Mouse (Mus musculus): ENCODE measurements around the gene Ifitm2. TPM values are rescaled to one million over a fixed set of nuclear protein-coding genes. Genes with fewer than 3 reads are reported as not detected.

The Ifitm2 gene
- polyA plus RNA-seq, 1 experiment: 363 TPM

DNA sequence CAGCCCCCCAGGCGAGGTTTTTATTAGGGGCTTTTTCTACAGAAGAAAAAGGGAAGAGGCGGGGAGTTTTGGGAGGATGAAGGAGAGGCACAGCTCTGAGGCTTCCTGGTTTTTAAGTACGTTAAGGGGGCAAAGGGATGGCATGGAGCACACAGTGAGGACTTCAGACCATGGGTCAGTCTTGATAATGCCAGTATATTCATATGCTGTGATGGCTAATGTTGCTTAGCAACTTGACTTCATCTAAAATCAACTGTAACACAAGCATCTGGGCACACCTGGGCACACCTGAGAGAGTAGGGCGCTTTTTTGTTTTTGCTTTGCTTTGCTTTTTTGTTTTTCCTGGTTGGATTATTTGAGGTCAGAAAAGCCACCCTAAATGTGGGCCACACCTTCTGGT is 11.1 kb upstream of the Ifitm2 start, which contains the start of gene Ifitm1:
TSS of gene Ifitm1 (plus strand) at position 301 of the 400 bp plus-strand sequence.
- peak within 1 kb of the TSS; percentile 41 for H3K4me3 ChIP-seq (ENCODE audit: low read depth, low read length)
- TF ChIP-seq CTCF (IDR thresholded peaks at IDR 0.05; ENCODE audit: extremely low read depth, insufficient read length, insufficient replicate concordance, low read depth, low read length) (no peak), POLR2A (IDR thresholded peaks at IDR 0.05; ENCODE audit: low read depth, low read length) (no peak)
- peaks cover 3% of the 10 kb centered on the region for H3K4me1 ChIP-seq (ENCODE audit: control insufficient read depth, insufficient read depth, insufficient read length, low read length)
- no peaks in the 10 kb centered on the region for H3K27me3 ChIP-seq (ENCODE audit: control insufficient read depth, insufficient read depth, low read length)
- H3K27ac ChIP-seq (ENCODE audit: insufficient read depth, low read depth, low read length): 0 out of 2 replicates have a peak within 1 kb of the TSS, but pooled peaks have one; percentile 79
- WGBS: 89% methylated on average over 4 of the region's 4 CpGs
- no peaks in the 10 kb centered on the region for H3K36me3 ChIP-seq (ENCODE audit: control insufficient read depth, insufficient read depth, low read length)

DNA sequence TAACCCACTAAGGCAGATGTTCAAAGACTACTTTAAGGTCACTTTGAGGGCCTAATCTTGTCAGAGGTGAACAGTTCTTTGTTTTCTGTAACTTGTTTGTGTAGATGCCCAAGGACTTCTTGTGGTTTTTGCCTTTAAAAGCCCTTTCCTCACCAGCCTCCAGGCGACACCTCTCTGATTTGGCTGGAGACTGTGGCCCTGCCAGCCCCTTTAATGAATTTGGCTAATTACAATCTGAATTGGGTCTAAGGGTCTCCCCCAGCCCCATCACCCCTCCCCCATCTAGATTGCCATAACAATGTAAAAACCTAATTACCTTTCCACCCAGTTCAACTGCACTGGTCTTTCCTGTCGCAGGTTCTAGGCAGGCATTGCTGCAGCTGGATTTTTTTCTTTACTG is 6.9 kb upstream of the Ifitm2 start:
- no peaks in the 10 kb centered on the region for H3K4me1 ChIP-seq (ENCODE audit: control insufficient read depth, insufficient read depth, insufficient read length, low read length)
- H3K27ac ChIP-seq (ENCODE audit: insufficient read depth, low read depth, low read length): no peak overlapping the region
- 97% methylated on average over 2 of the region's 2 CpGs for WGBS
- H3K36me3 ChIP-seq (ENCODE audit: control insufficient read depth, insufficient read depth, low read length): no peaks in the 10 kb centered on the region
- no peaks in the 10 kb centered on the region for H3K27me3 ChIP-seq (ENCODE audit: control insufficient read depth, insufficient read depth, low read length)
- no peak for TF ChIP-seq CTCF (IDR thresholded peaks at IDR 0.05; ENCODE audit: extremely low read depth, insufficient read length, insufficient replicate concordance, low read depth, low read length)
- H3K4me3 ChIP-seq (ENCODE audit: low read depth, low read length): no peak overlapping the region

DNA sequence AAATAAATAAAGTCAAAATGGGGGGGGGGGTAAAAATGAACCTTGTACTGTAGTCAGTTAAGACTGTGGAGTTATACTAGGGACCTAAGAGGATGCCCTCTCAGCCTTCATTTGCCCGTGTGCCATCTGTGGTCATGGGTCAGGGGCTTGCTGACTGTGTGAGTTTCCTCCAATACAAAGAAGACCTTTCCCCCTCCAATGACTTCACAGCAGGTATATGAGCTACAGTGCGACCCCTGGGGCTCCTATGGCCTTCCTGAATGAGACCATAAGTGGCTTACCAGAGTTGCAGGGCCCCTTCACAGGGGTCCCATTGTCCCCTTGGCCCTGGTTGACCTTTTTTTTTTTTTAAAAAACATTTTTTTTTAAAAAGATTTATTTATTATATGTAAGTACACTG is 5.6 kb upstream of the Ifitm2 start:
- H3K4me3 ChIP-seq (ENCODE audit: low read depth, low read length): no peak overlapping the region
- TF ChIP-seq CTCF (IDR thresholded peaks at IDR 0.05; ENCODE audit: extremely low read depth, insufficient read length, insufficient replicate concordance, low read depth, low read length) (no peak), POLR2A (IDR thresholded peaks at IDR 0.05; ENCODE audit: low read depth, low read length) (no peak)
- 95% methylated on average over 2 of the region's 2 CpGs for WGBS

DNA sequence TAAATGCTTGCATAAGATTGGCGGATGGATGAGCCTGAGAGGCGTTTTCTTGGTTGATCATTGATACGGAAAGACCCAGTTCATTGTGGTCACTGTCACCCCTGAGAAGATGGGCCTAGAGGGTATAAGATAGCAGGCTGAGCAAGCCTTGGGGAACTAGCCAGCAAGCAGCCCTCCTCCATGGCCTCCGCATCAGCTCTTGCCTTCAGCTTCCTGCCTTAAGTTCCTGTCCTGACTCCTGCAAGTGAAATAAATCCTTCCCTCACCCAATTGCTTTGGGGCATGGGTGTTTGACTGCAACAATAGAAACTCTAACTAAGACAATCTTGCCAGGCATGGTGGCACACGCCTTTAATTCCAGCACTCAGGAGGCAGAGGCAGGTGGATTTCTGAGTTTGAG is 4.2 kb upstream of the Ifitm2 start:
- 90% methylated on average over 5 of the region's 5 CpGs for WGBS
- Histone ChIP-seq H3K27ac (ENCODE audit: insufficient read depth, low read depth, low read length) (no peak overlapping the region), H3K36me3 (ENCODE audit: control insufficient read depth, insufficient read depth, low read length) (no peaks in the 10 kb centered on the region), H3K4me1 (ENCODE audit: control insufficient read depth, insufficient read depth, insufficient read length, low read length) (no peaks in the 10 kb centered on the region; the same call in 1 of the 2 replicates), H3K4me3 (ENCODE audit: low read depth, low read length) (no peak overlapping the region), H3K27me3 (ENCODE audit: control insufficient read depth, insufficient read depth, low read length) (no peaks in the 10 kb centered on the region)
- no peak for TF ChIP-seq CTCF (IDR thresholded peaks at IDR 0.05; ENCODE audit: extremely low read depth, insufficient read length, insufficient replicate concordance, low read depth, low read length)
- no peak for TF ChIP-seq POLR2A (IDR thresholded peaks at IDR 0.05; ENCODE audit: low read depth, low read length)

More for the DNA sequence above, 5.6 kb upstream of the Ifitm2 start:
- no peaks in the 10 kb centered on the region for H3K27me3 ChIP-seq (ENCODE audit: control insufficient read depth, insufficient read depth, low read length)
- no peaks in the 10 kb centered on the region for H3K36me3 ChIP-seq (ENCODE audit: control insufficient read depth, insufficient read depth, low read length)
- no peaks in the 10 kb centered on the region for H3K4me1 ChIP-seq (ENCODE audit: control insufficient read depth, insufficient read depth, insufficient read length, low read length)
- H3K27ac ChIP-seq (ENCODE audit: insufficient read depth, low read depth, low read length): no peak overlapping the region

DNA sequence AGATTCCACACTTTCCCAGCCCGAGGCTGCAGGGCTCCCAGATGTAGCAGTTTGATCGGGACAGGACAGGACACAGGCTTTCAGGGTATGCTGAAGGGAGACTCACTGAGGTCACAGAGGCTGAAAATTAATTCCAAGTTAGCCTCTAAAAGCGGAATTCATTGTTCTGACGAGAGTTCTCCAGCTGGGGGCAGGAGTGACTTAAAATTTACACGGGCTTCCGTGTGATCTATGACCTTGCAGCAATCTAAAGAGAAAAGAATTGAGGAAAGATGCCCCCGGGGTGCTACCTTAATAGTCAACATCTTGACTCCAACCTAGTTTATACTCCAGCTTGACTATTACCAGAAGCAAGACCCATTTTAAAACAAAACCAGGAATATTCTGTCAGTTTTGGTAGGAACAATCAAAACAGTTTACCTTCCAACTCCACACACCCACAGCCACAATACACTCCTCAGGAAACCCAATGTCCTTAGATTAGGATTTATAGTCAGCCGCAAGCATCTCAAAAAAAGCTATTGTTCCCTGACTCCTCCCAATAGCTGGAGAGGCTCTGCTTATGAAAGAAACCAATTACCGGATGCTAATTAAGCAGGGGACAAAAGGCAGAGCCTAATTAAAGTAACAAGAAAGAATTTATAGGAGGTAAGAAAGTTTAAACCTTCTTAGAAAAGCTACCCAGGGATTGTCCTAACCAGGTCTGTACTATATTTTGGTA is 3.6 kb upstream of the Ifitm2 start:
- H3K4me3 ChIP-seq (ENCODE audit: low read depth, low read length): no peak overlapping the region
- WGBS: 12% methylated on average over 9 of the region's 9 CpGs
- peak; percentile 17; the same call in 1 of the 2 replicates for TF ChIP-seq CTCF (IDR thresholded peaks at IDR 0.05; ENCODE audit: extremely low read depth, insufficient read length, insufficient replicate concordance, low read depth, low read length)
- TF ChIP-seq POLR2A (IDR thresholded peaks at IDR 0.05; ENCODE audit: low read depth, low read length): no peak
- peaks cover 3% of the 10 kb centered on the region; the same call in 1 of the 2 replicates for H3K4me1 ChIP-seq (ENCODE audit: control insufficient read depth, insufficient read depth, insufficient read length, low read length)
- no peaks in the 10 kb centered on the region for H3K27me3 ChIP-seq (ENCODE audit: control insufficient read depth, insufficient read depth, low read length)
- no peak overlapping the region for H3K27ac ChIP-seq (ENCODE audit: insufficient read depth, low read depth, low read length)
- no peaks in the 10 kb centered on the region for H3K36me3 ChIP-seq (ENCODE audit: control insufficient read depth, insufficient read depth, low read length)

DNA sequence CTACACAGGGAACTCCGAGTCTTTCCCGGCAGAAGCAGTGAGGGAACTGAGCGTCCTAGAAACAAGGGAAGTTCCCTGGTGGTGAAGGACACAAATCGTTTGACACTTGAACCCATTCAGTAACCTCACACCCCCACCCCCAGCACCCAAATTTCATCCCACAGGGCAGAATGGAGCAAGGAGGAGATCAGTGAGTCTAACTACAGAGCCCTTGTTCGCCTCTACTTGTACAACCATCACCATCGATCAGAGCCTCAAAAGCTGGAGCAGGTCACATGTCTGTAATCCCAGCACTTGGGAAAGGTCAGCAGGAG is 726 bp upstream of the Ifitm2 start:
- WGBS: 21% methylated on average over 6 of the region's 6 CpGs
- TF ChIP-seq POLR2A (IDR thresholded peaks at IDR 0.05; ENCODE audit: low read depth, low read length): no peak
- TF ChIP-seq CTCF (IDR thresholded peaks at IDR 0.05; ENCODE audit: extremely low read depth, insufficient read length, insufficient replicate concordance, low read depth, low read length): no peak
- Histone ChIP-seq H3K36me3 (ENCODE audit: control insufficient read depth, insufficient read depth, low read length) (0 out of 2 replicates have a peak, but pooled peaks cover 3% of the 10 kb centered on the region), H3K27me3 (ENCODE audit: control insufficient read depth, insufficient read depth, low read length) (no peaks in the 10 kb centered on the region), H3K27ac (ENCODE audit: insufficient read depth, low read depth, low read length) (peak overlapping the region; percentile 89), H3K4me3 (ENCODE audit: low read depth, low read length) (no peak overlapping the region), H3K4me1 (ENCODE audit: control insufficient read depth, insufficient read depth, insufficient read length, low read length) (peaks cover 11% of the 10 kb centered on the region; the same call in 1 of the 2 replicates)

DNA sequence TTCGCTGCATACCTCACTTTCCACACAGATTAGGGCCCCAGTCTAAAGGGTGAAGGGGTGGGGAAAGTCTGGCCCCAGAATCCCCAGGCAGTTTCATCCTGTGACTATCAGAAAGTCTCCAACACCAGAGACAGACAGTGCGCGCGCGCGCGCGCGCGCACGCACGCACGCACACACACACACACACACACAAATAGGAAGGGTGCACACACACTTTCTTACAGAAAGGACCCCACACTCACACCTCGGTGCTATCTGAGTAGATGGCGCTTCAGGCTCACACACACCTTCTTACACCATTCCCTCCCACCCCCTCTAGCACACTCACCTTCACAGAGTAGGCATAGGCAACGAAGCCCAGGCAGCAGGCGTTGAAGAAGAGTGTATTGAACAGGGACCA is 445 bp downstream of the Ifitm2 start:
- 3% methylated on average over 17 of the region's 17 CpGs for WGBS
- peak overlapping the region; percentile 82 for H3K27ac ChIP-seq (ENCODE audit: insufficient read depth, low read depth, low read length)
- TF ChIP-seq CTCF (IDR thresholded peaks at IDR 0.05; ENCODE audit: extremely low read depth, insufficient read length, insufficient replicate concordance, low read depth, low read length) (no peak), POLR2A (IDR thresholded peaks at IDR 0.05; ENCODE audit: low read depth, low read length) (no peak)
- H3K4me3 ChIP-seq (ENCODE audit: low read depth, low read length): peak overlapping the region; percentile 61
- peaks cover 14% of the 10 kb centered on the region for H3K4me1 ChIP-seq (ENCODE audit: control insufficient read depth, insufficient read depth, insufficient read length, low read length)
- H3K36me3 ChIP-seq (ENCODE audit: control insufficient read depth, insufficient read depth, low read length): 0 out of 2 replicates have a peak, but pooled peaks cover 3% of the 10 kb centered on the region
- H3K27me3 ChIP-seq (ENCODE audit: control insufficient read depth, insufficient read depth, low read length): no peaks in the 10 kb centered on the region

All from small intestine, adult 2 months (tissue).